Mouse (Mus musculus) embryonic stem cell, embryonic (primary cell): Measurements from ENCODE around the gene Psmg1.

ENCODE experiments used
- CTCF ChIA-PET, 4 experiments: fragments of 300-600 bp in 2 of 4; fragments of 350-600 bp in 2 of 4; sonication (Branson Sonifier 250); formaldehyde crosslinking; loops; one replicate each; lab custom pipeline; 2022; ENCODE audit warnings: inconsistent platforms in 2 of 4; lab: Charles Lee
- POLR2A ChIA-PET, 4 experiments: fragments of 300-600 bp in 2 of 4; fragments of 350-600 bp in 2 of 4; sonication (Branson Sonifier 250); formaldehyde crosslinking; loops; one replicate each; lab custom pipeline; 2022; ENCODE audit warnings: antibody characterized with exemption in 4 of 4, inconsistent platforms in 1 of 4; lab: Charles Lee

Psmg1 gene

GRCm38 (mm10) chr16:95931509-95931908, 59.3 kb downstream of the Psmg1 start:
- POLR2A ChIA-PET: interaction anchor here in 1 of 4 experiments (0.6 kb wide), 1 partner anchor 14 kb away, joined by 3 read pairs; no protein-coding TSS in a partner anchor
- CTCF ChIA-PET: no interaction called here
